Mouse (Mus musculus): ENCODE results near the gene Sh3bp5. TPM values are rescaled to one million over a fixed set of nuclear protein-coding genes. Genes with fewer than 3 reads are reported as not detected.

Gene Sh3bp5
- total and polyA plus RNA-seq, 3 experiments: 0.22 to 0.33 TPM; not detected in 1

- H3K4me3 ChIP-seq (ENCODE audit: low read depth, low read length): no peak overlapping the region
- H3K4me1 ChIP-seq (ENCODE audit: insufficient read depth, low read depth, low read length): peaks cover 1% of the 10 kb centered on the region; the same call in 1 of the 2 replicates
- DNase-seq (ENCODE audit: low spot score) (no peak), ATAC-seq (ENCODE audit: extremely low read depth, insufficient number of reproducible peaks, low FRiP score, poor library complexity, severe bottlenecking) (no peak)
- peaks cover 40% of the 10 kb centered on the region for H3K27me3 ChIP-seq (ENCODE audit: insufficient read depth, low read length)
- 0 out of 2 replicates have a peak, but pooled peaks cover 5% of the 10 kb centered on the region for H3K9me3 ChIP-seq (replicated peaks)
- H3K36me3 ChIP-seq (replicated peaks): no peaks in the 10 kb centered on the region
- TF ChIP-seq POLR2AphosphoS5 (IDR thresholded peaks at IDR 0.05; ENCODE audit: insufficient replicate concordance, low read depth, low read length): no peak
- no peak for TF ChIP-seq GATA2 (IDR thresholded peaks at IDR 0.05; ENCODE audit: borderline replicate concordance, low read depth, low read length)
- TF ChIP-seq GATA1 (IDR thresholded peaks at IDR 0.05; ENCODE audit: borderline replicate concordance, low read length): no peak
- no peak for TF ChIP-seq CTCF (IDR thresholded peaks at IDR 0.05; ENCODE audit: low read depth, low read length)
- TF ChIP-seq TAL1 (conservative IDR thresholded peaks at IDR 0.05; ENCODE audit: low read depth, low read length): no peak
These were observed 41.8 kb downstream of the Sh3bp5 start for GRCm38 (mm10) chr14:31393936-31394630.

- no peak for ATAC-seq (ENCODE audit: extremely low read depth, insufficient number of reproducible peaks, low FRiP score, poor library complexity, severe bottlenecking)
- TF ChIP-seq TAL1 (conservative IDR thresholded peaks at IDR 0.05; ENCODE audit: low read depth, low read length): no peak
- no peak for TF ChIP-seq POLR2AphosphoS5 (IDR thresholded peaks at IDR 0.05; ENCODE audit: insufficient replicate concordance, low read depth, low read length)
- no peak for TF ChIP-seq GATA1 (IDR thresholded peaks at IDR 0.05; ENCODE audit: borderline replicate concordance, low read length)
- TF ChIP-seq GATA2 (IDR thresholded peaks at IDR 0.05; ENCODE audit: borderline replicate concordance, low read depth, low read length): no peak
- TF ChIP-seq CTCF (IDR thresholded peaks at IDR 0.05; ENCODE audit: low read depth, low read length): no peak
- Histone ChIP-seq H3K9me3 (replicated peaks) (0 out of 2 replicates have a peak, but pooled peaks cover 5% of the 10 kb centered on the region), H3K4me3 (ENCODE audit: low read depth, low read length) (no peak overlapping the region), H3K4me1 (ENCODE audit: insufficient read depth, low read depth, low read length) (no peaks in the 10 kb centered on the region; the same call in 1 of the 2 replicates), H3K36me3 (replicated peaks) (no peaks in the 10 kb centered on the region), H3K27me3 (ENCODE audit: insufficient read depth, low read length) (peaks cover 37% of the 10 kb centered on the region)
- DNase-seq (ENCODE audit: low spot score): no peak
These were observed 42.4 kb downstream of the Sh3bp5 start for GRCm38 (mm10) chr14:31393546-31393890.

GRCm38 (mm10) chr14:31392873-31393545 is 42.9 kb downstream of the Sh3bp5 start:
- Histone ChIP-seq H3K27me3 (ENCODE audit: insufficient read depth, low read length) (peaks cover 41% of the 10 kb centered on the region), H3K4me3 (ENCODE audit: low read depth, low read length) (no peak overlapping the region), H3K4me1 (ENCODE audit: insufficient read depth, low read depth, low read length) (no peaks in the 10 kb centered on the region; the same call in 1 of the 2 replicates), H3K36me3 (replicated peaks) (no peaks in the 10 kb centered on the region), H3K9me3 (replicated peaks) (0 out of 2 replicates have a peak, but pooled peaks cover 5% of the 10 kb centered on the region)
- ATAC-seq (ENCODE audit: extremely low read depth, insufficient number of reproducible peaks, low FRiP score, poor library complexity, severe bottlenecking): no peak
- TF ChIP-seq GATA2 (IDR thresholded peaks at IDR 0.05; ENCODE audit: borderline replicate concordance, low read depth, low read length) (no peak), CTCF (IDR thresholded peaks at IDR 0.05; ENCODE audit: low read depth, low read length) (no peak), TAL1 (conservative IDR thresholded peaks at IDR 0.05; ENCODE audit: low read depth, low read length) (no peak), GATA1 (IDR thresholded peaks at IDR 0.05; ENCODE audit: borderline replicate concordance, low read length) (no peak), POLR2AphosphoS5 (IDR thresholded peaks at IDR 0.05; ENCODE audit: insufficient replicate concordance, low read depth, low read length) (no peak)
- DNase-seq (ENCODE audit: low spot score): no peak

- DNase-seq (ENCODE audit: low spot score) (no peak), ATAC-seq (ENCODE audit: extremely low read depth, insufficient number of reproducible peaks, low FRiP score, poor library complexity, severe bottlenecking) (no peak)
- Histone ChIP-seq H3K27me3 (ENCODE audit: insufficient read depth, low read length) (peaks cover 42% of the 10 kb centered on the region), H3K4me3 (ENCODE audit: low read depth, low read length) (no peak overlapping the region), H3K9me3 (replicated peaks) (0 out of 2 replicates have a peak, but pooled peaks cover 5% of the 10 kb centered on the region), H3K36me3 (replicated peaks) (no peaks in the 10 kb centered on the region), H3K4me1 (ENCODE audit: insufficient read depth, low read depth, low read length) (no peaks in the 10 kb centered on the region)
- TF ChIP-seq TAL1 (conservative IDR thresholded peaks at IDR 0.05; ENCODE audit: low read depth, low read length) (no peak), POLR2AphosphoS5 (IDR thresholded peaks at IDR 0.05; ENCODE audit: insufficient replicate concordance, low read depth, low read length) (no peak), GATA1 (IDR thresholded peaks at IDR 0.05; ENCODE audit: borderline replicate concordance, low read length) (no peak), GATA2 (IDR thresholded peaks at IDR 0.05; ENCODE audit: borderline replicate concordance, low read depth, low read length) (no peak), CTCF (IDR thresholded peaks at IDR 0.05; ENCODE audit: low read depth, low read length) (no peak)
These were observed 43.6 kb downstream of the Sh3bp5 start for GRCm38 (mm10) chr14:31392300-31392699.

GRCm38 (mm10) chr14:31389421-31390147 is 46.3 kb downstream of the Sh3bp5 start:
- no peaks in the 10 kb centered on the region for H3K36me3 ChIP-seq (replicated peaks)
- ATAC-seq (ENCODE audit: extremely low read depth, insufficient number of reproducible peaks, low FRiP score, poor library complexity, severe bottlenecking) (no peak), DNase-seq (ENCODE audit: low spot score) (no peak)
- peaks cover 61% of the 10 kb centered on the region for H3K27me3 ChIP-seq (ENCODE audit: insufficient read depth, low read length)
- H3K4me3 ChIP-seq (ENCODE audit: low read depth, low read length): no peak overlapping the region
- peaks cover 6% of the 10 kb centered on the region; the same call in 1 of the 2 replicates for H3K4me1 ChIP-seq (ENCODE audit: insufficient read depth, low read depth, low read length)
- H3K9me3 ChIP-seq (replicated peaks): no peaks in the 10 kb centered on the region
- TF ChIP-seq CTCF (IDR thresholded peaks at IDR 0.05; ENCODE audit: low read depth, low read length) (no peak), POLR2AphosphoS5 (IDR thresholded peaks at IDR 0.05; ENCODE audit: insufficient replicate concordance, low read depth, low read length) (no peak), TAL1 (conservative IDR thresholded peaks at IDR 0.05; ENCODE audit: low read depth, low read length) (no peak), GATA2 (IDR thresholded peaks at IDR 0.05; ENCODE audit: borderline replicate concordance, low read depth, low read length) (no peak), GATA1 (IDR thresholded peaks at IDR 0.05; ENCODE audit: borderline replicate concordance, low read length) (no peak)

All from G1E (cell line).